Mouse (Mus musculus) midbrain, embryonic 11.5 days (tissue): Measurements from ENCODE around the gene Tmem252. TPM values are rescaled to one million over a fixed set of nuclear protein-coding genes. Genes with fewer than 3 reads are reported as not detected.

Source experiments
- ATAC-seq: fragments of 200-750 bp; cut with Nextera tagmentation; 2 replicates; pipeline ENCODE4 v1.8.0; 2017; ENCODE audit warnings: moderate TSS enrichment, moderate library complexity; ENCODE audit not compliant: low FRiP score
- DNase-seq: peaks from one replicate; pipeline ENCODE4 v3.0.0; 2015; ENCODE audit warnings: low spot score; ENCODE audit errors: missing footprints
- H3K27ac ChIP-seq: fragments of 300-500 bp; sonication (generic); 2 replicates; pipeline ENCODE4 v1.5.1; 2014; ENCODE audit warnings: low read depth, low read length
- H3K27me3 ChIP-seq: fragments of 300-500 bp; sonication (generic); 2 replicates; pipeline ENCODE4 v1.6.1; 2014; ENCODE audit warnings: mild to moderate bottlenecking, low read length, moderate library complexity, mixed read lengths; ENCODE audit not compliant: control insufficient read depth, insufficient read depth
- H3K36me3 ChIP-seq: fragments of 300-500 bp; sonication (generic); 2 replicates; pipeline ENCODE4 v1.6.1; 2014; ENCODE audit warnings: mild to moderate bottlenecking, low read length, moderate library complexity, mixed read lengths; ENCODE audit not compliant: control insufficient read depth, insufficient read depth
- H3K4me1 ChIP-seq: fragments of 300-500 bp; sonication (generic); 2 replicates; pipeline ENCODE4 v1.6.1; 2014; ENCODE audit warnings: low read length; ENCODE audit not compliant: control insufficient read depth, insufficient read depth
- H3K4me2 ChIP-seq: fragments of 300-500 bp; sonication (generic); 2 replicates; pipeline ENCODE4 v1.6.1; 2014; ENCODE audit warnings: mild to moderate bottlenecking, moderate library complexity
- H3K4me3 ChIP-seq: fragments of 300-500 bp; sonication (generic); 2 replicates; pipeline ENCODE4 v1.5.1; 2014; ENCODE audit warnings: low read depth, low read length
- H3K9ac ChIP-seq: fragments of 300-500 bp; sonication (generic); 2 replicates; pipeline ENCODE4 v1.6.1; 2014; ENCODE audit warnings: low read length
- H3K9me3 ChIP-seq: fragments of 300-500 bp; sonication (generic); 2 replicates; pipeline ENCODE4 v1.6.1; 2016; ENCODE audit warnings: low read length; ENCODE audit not compliant: control insufficient read depth
- WGBS: fragments of 180-500 bp; shearing (Covaris S2); extraction: QIAGEN DNeasy Blood & Tissue Kit; methylation state at CpG from one replicate; pipeline ENCODE4 v1.1.7; 2014; 5-methylcytosine and 5-hydroxymethylcytosine counted together
- polyA plus RNA-seq: library from polyadenylated mRNA; unstranded; fragments of >200 nt; fragmentation: Nextera tagmentation; extraction: Ambion mirVana; gene quantifications from 2 replicates; pipeline ENCODE4 v1.2.1, GENCODE M21; 2014

The Tmem252 gene
- polyA plus RNA-seq, 1 experiment from 2014 or later: 0.29 TPM

- Histone ChIP-seq H3K36me3 (no peaks in the 10 kb centered on the region), H3K4me2 (no peak overlapping the region), H3K4me1 (no peaks in the 10 kb centered on the region), H3K9ac (no peak overlapping the region), H3K27ac (no peak overlapping the region), H3K9me3 (no peaks in the 10 kb centered on the region), H3K27me3 (no peaks in the 10 kb centered on the region), H3K4me3 (no peak overlapping the region)
- DNase-seq: peak; percentile 91
- 67% methylated on average over 1 of the region's 1 CpGs for WGBS
- no peak for ATAC-seq
Observed at GRCm38 (mm10) chr19:24705395-24705794, 31.6 kb downstream of the Tmem252 start.

DNA sequence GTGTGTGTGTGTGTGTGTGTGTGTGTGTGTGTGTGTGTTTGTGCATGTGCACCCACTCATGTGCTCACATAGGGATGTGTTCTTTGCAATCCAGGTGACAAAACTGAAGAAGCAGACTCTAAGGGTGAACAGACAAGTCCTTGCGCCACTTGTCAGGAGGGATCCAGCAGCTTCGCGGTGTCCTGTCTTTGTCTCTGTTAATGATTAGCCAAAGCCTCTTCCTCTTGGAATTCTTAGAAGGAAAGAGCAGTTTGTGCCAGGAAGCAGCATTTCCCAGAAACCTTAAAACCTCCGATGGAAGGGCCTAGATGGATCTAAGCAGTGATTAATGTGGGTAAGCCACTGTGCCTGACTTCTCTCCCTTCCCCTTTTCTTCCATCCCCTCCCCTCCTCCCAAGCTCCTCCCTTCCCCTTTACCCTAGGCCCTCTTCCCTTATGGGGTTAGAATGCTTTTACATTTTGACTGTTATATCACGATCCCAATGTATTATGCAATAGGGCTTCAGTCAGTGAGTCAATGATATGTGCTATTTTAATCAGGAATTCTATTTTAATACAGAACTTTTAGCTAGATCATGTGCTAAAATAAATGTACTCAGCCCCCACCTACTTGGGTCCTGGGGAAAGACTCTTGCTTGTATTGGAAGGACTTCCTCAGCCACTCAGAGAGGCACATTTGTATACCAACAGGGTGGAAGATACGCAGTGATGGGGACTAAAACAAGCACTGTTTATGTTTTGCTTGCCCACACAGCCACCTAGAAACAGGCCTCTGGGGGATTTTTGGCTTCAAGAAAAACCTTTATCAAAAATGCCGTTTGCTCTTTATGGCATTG, 33.5 kb downstream of the Tmem252 start:
- Histone ChIP-seq H3K4me3 (no peak overlapping the region), H3K4me1 (no peaks in the 10 kb centered on the region)

DNA sequence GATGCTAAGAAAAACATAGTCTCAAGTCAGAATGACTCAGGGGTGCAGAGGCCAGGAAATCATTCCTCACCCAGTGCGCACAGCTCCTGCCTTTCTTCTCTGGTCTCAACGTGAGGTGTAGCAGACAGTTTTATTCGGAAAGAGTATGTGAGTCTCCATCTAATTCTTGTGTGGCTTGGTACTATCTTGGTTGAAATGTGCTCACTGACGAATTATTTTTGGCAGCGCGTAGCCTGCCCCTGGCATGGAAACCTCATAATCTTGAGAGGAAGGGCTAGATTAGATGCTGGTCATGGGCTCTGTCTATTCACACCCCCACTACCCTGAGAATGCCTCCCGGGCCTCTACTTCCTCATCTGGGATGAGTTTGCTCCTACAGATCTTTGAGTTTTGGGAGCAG, 34.2 kb downstream of the Tmem252 start:
- WGBS: 85% methylated on average over 7 of the region's 7 CpGs
- H3K9me3 ChIP-seq: no peaks in the 10 kb centered on the region
- H3K9ac ChIP-seq: no peak overlapping the region
- H3K36me3 ChIP-seq: no peaks in the 10 kb centered on the region
- no peak overlapping the region for H3K4me2 ChIP-seq
- no peak overlapping the region for H3K4me3 ChIP-seq
- no peaks in the 10 kb centered on the region for H3K27me3 ChIP-seq
- DNase-seq (no peak), ATAC-seq (no peak)
- H3K4me1 ChIP-seq: no peaks in the 10 kb centered on the region
- H3K27ac ChIP-seq: no peak overlapping the region

More for the DNA sequence above, 33.5 kb downstream of the Tmem252 start:
- no peak for ATAC-seq
- no peak overlapping the region for H3K27ac ChIP-seq
- 84% methylated on average over 7 of the region's 7 CpGs for WGBS
- H3K9ac ChIP-seq: no peak overlapping the region
- H3K4me2 ChIP-seq: no peak overlapping the region
- no peaks in the 10 kb centered on the region for H3K27me3 ChIP-seq
- H3K9me3 ChIP-seq: no peaks in the 10 kb centered on the region
- no peaks in the 10 kb centered on the region for H3K36me3 ChIP-seq
- no peak for DNase-seq

GRCm38 (mm10) chr19:24716303-24717097, 42.7 kb downstream of the Tmem252 start:
- no peaks in the 10 kb centered on the region for H3K9me3 ChIP-seq
- WGBS: 93% methylated on average over 7 of the region's 7 CpGs
- no peak for ATAC-seq
- no peak overlapping the region for H3K27ac ChIP-seq
- H3K36me3 ChIP-seq: no peaks in the 10 kb centered on the region
- no peaks in the 10 kb centered on the region for H3K4me1 ChIP-seq
- no peak overlapping the region for H3K9ac ChIP-seq
- H3K4me3 ChIP-seq: no peak overlapping the region
- no peak overlapping the region for H3K4me2 ChIP-seq
- no peaks in the 10 kb centered on the region for H3K27me3 ChIP-seq
- DNase-seq: no peak

- Histone ChIP-seq H3K4me3 (no peak overlapping the region), H3K9me3 (no peaks in the 10 kb centered on the region), H3K27ac (no peak overlapping the region), H3K4me2 (no peak overlapping the region), H3K27me3 (no peaks in the 10 kb centered on the region), H3K4me1 (no peaks in the 10 kb centered on the region), H3K36me3 (no peaks in the 10 kb centered on the region), H3K9ac (no peak overlapping the region)
- 93% methylated on average over 1 of the region's 1 CpGs for WGBS
- ATAC-seq (no peak), DNase-seq (no peak)
Observed at GRCm38 (mm10) chr19:24718021-24718420, 44.2 kb downstream of the Tmem252 start.

DNA sequence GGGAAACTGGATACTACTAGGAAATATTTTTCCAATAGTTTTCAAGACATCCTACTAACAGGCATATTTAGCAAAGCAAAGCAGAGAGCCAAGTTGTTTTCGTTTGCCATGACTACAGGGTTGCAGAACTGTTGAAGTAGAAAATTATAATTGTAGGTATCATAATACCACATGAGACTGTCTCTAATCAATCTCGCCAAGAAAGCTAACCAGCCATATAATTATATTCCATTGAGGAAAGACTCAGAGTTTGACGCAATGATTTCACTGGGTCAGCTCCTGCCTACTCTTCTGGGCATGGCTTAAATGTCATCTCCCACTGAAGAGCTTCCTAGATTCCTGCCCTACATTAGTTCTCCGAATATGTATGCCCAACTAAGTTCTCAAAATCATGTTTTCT, 45.7 kb downstream of the Tmem252 start:
- no peaks in the 10 kb centered on the region for H3K36me3 ChIP-seq
- no peak overlapping the region for H3K4me3 ChIP-seq
- no peak overlapping the region for H3K27ac ChIP-seq
- no peak for ATAC-seq
- no peaks in the 10 kb centered on the region for H3K4me1 ChIP-seq
- 88% methylated on average over 4 of the region's 4 CpGs for WGBS
- H3K9me3 ChIP-seq: no peaks in the 10 kb centered on the region
- H3K9ac ChIP-seq: no peak overlapping the region
- no peak for DNase-seq
- no peak overlapping the region for H3K4me2 ChIP-seq
- no peaks in the 10 kb centered on the region for H3K27me3 ChIP-seq

DNA sequence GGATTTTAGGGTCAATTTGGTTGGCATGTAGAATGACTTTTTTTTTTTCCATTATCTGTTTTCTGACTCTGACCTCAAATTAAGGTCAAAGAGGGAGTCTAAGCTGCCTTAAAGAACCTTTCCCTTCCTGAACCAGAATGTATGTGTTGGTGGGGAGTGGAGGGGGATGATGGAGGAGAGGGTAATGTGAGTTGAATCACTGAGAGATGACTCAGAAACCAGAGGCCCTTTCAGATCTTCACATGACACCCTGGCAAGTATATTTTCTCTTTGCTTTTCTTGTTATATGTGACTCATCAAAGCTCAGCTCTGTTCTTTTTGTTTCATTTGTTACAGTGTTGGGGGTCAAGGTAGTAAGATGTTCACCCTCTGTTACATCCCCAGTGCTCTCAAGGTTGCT, 46.6 kb downstream of the Tmem252 start:
- no peak for DNase-seq
- Histone ChIP-seq H3K4me1 (no peaks in the 10 kb centered on the region), H3K27me3 (no peaks in the 10 kb centered on the region), H3K36me3 (no peaks in the 10 kb centered on the region), H3K9me3 (no peaks in the 10 kb centered on the region), H3K27ac (no peak overlapping the region), H3K4me2 (no peak overlapping the region), H3K4me3 (no peak overlapping the region), H3K9ac (no peak overlapping the region)
- no peak for ATAC-seq

GRCm38 (mm10) chr19:24724362-24724761, 50.6 kb downstream of the Tmem252 start:
- no peak overlapping the region for H3K27ac ChIP-seq
- H3K9ac ChIP-seq: no peak overlapping the region
- H3K4me3 ChIP-seq: no peak overlapping the region
- DNase-seq (no peak), ATAC-seq (no peak)
- no peaks in the 10 kb centered on the region for H3K36me3 ChIP-seq
- WGBS: 84% methylated on average over 10 of the region's 10 CpGs
- H3K4me2 ChIP-seq: no peak overlapping the region
- no peaks in the 10 kb centered on the region for H3K27me3 ChIP-seq
- H3K4me1 ChIP-seq: no peaks in the 10 kb centered on the region
- no peaks in the 10 kb centered on the region for H3K9me3 ChIP-seq

DNA sequence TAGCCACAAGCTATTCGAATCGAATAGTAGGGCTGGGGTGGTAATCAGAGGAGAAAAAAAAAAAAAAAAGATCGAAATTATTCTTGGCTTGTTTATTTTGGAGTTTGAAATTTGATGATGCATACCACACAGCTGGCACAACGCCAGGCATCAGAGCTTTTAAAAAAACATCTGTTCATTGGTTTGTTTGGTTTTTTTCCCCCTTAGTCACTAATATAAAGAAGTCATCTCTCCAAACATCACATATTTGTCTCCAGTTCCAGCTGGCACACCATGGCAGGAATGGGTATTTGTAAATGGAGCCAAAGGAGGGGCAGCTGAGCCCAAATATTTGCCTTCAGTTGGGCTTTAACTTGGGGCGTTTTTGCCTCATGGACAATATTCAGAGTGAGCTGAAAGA, 56.9 kb downstream of the Tmem252 start:
- H3K4me3 ChIP-seq: no peak overlapping the region
- WGBS: 81% methylated on average over 5 of the region's 5 CpGs

More for the DNA sequence above, 56.9 kb downstream of the Tmem252 start:
- Histone ChIP-seq H3K4me1 (no peaks in the 10 kb centered on the region), H3K27me3 (no peaks in the 10 kb centered on the region), H3K9ac (no peak overlapping the region), H3K4me2 (no peak overlapping the region), H3K9me3 (no peaks in the 10 kb centered on the region), H3K36me3 (no peaks in the 10 kb centered on the region), H3K27ac (no peak overlapping the region)
- DNase-seq (no peak), ATAC-seq (no peak)
